Mouse (Mus musculus): ENCODE measurements around the gene Azin2. TPM values are rescaled to one million over a fixed set of nuclear protein-coding genes. Genes with fewer than 3 reads are reported as not detected.

Gene Azin2
- total RNA-seq (2014; rRNA removed), result 20.2 and 29.3 TPM in 2 replicates
- polyA plus RNA-seq (2015; fragmentation: Nextera tagmentation; extraction: Ambion mirVana), result 21.7 and 28.5 TPM in 2 replicates

- WGBS, result under 1% methylated on average over 63 of the region's 72 CpGs
- DNase-seq (ENCODE audit: low spot score) (peak; percentile 95), ATAC-seq (ENCODE audit: low FRiP score) (peak; percentile 95)
- TF ChIP-seq CTCF (IDR thresholded peaks at IDR 0.05), result no peak
- Histone ChIP-seq H3K9ac (replicated peaks; ENCODE audit: low read length, poor library complexity, severe bottlenecking) (peak within 1 kb of the TSS; percentile 81), H3K4me1 (ENCODE audit: insufficient read depth, low read length) (peaks cover 10% of the 10 kb centered on the region), H3K27me3 (ENCODE audit: insufficient read depth, low read length) (no peaks in the 10 kb centered on the region), H3K4me2 (ENCODE audit: low read depth, low read length, poor library complexity, severe bottlenecking) (peak within 1 kb of the TSS; percentile 71), H3K27ac (ENCODE audit: low read depth, low read length) (peak within 1 kb of the TSS; percentile 38; the same call in 1 of the 2 replicates), H3K36me3 (ENCODE audit: insufficient read depth, low read length) (no peaks in the 10 kb centered on the region), H3K9me3 (ENCODE audit: low read length) (no peaks in the 10 kb centered on the region), H3K4me3 (ENCODE audit: low read depth, low read length) (peak within 1 kb of the TSS; percentile 55)
Measured at GRCm38 (mm10) chr4:128962029-128962925, at the start of gene Azin2. TSS of gene Azin2 (minus strand) at chr4:128962442.

- Histone ChIP-seq H3K27me3 (ENCODE audit: insufficient read depth, low read length) (no peaks in the 10 kb centered on the region), H3K4me2 (ENCODE audit: low read depth, low read length, poor library complexity, severe bottlenecking) (no peak overlapping the region), H3K4me3 (ENCODE audit: low read depth, low read length) (no peak overlapping the region), H3K27ac (ENCODE audit: low read depth, low read length) (no peak overlapping the region), H3K9ac (replicated peaks; ENCODE audit: low read length, poor library complexity, severe bottlenecking) (no peak overlapping the region), H3K4me1 (ENCODE audit: insufficient read depth, low read length) (peaks cover 2% of the 10 kb centered on the region; the same call in 1 of the 2 replicates), H3K36me3 (ENCODE audit: insufficient read depth, low read length) (peaks cover 25% of the 10 kb centered on the region), H3K9me3 (ENCODE audit: low read length) (no peaks in the 10 kb centered on the region)
- 30% methylated on average over 15 of the region's 15 CpGs for WGBS
- peak; percentile 47; the same call in 1 of the 2 replicates for ATAC-seq (ENCODE audit: low FRiP score)
- TF ChIP-seq CTCF (IDR thresholded peaks at IDR 0.05), result no peak
- peak; percentile 95 for DNase-seq (ENCODE audit: low spot score)
Measured at GRCm38 (mm10) chr4:129011604-129012121, 49.4 kb upstream of the Azin2 start.

DNA sequence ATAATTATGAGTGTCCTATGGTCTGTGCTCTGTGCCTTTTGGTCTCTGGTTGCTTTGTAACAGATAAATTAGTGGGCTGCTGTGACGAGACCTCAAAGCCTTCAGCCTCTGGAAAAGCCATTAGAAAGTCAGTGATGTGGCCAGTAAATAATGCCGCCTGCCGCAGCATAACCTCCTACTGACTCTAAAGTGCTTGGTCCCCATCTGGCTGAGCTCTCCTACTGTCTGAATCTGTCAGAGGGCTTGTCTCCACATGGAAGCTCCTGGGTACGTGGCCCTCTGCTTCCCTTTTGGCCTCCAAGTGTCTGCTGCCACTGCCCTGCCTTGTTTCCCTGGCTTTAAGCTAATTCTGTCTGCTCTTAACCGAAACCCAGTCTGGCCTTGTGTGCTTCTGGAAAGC lies 47.3 kb upstream of the Azin2 start:
- H3K4me3 ChIP-seq (ENCODE audit: low read depth, low read length), result no peak overlapping the region
- no peak overlapping the region for H3K27ac ChIP-seq (ENCODE audit: low read depth, low read length)
- no peak for TF ChIP-seq CTCF (IDR thresholded peaks at IDR 0.05)
- ATAC-seq (ENCODE audit: low FRiP score) (no peak), DNase-seq (ENCODE audit: low spot score) (no peak)
- H3K9me3 ChIP-seq (ENCODE audit: low read length), result no peaks in the 10 kb centered on the region
- 88% methylated on average over 5 of the region's 5 CpGs for WGBS
- H3K4me1 ChIP-seq (ENCODE audit: insufficient read depth, low read length), result peaks cover 2% of the 10 kb centered on the region; the same call in 1 of the 2 replicates
- no peak overlapping the region for H3K4me2 ChIP-seq (ENCODE audit: low read depth, low read length, poor library complexity, severe bottlenecking)
- no peaks in the 10 kb centered on the region for H3K27me3 ChIP-seq (ENCODE audit: insufficient read depth, low read length)
- peaks cover 29% of the 10 kb centered on the region for H3K36me3 ChIP-seq (ENCODE audit: insufficient read depth, low read length)
- H3K9ac ChIP-seq (replicated peaks; ENCODE audit: low read length, poor library complexity, severe bottlenecking), result no peak overlapping the region

DNA sequence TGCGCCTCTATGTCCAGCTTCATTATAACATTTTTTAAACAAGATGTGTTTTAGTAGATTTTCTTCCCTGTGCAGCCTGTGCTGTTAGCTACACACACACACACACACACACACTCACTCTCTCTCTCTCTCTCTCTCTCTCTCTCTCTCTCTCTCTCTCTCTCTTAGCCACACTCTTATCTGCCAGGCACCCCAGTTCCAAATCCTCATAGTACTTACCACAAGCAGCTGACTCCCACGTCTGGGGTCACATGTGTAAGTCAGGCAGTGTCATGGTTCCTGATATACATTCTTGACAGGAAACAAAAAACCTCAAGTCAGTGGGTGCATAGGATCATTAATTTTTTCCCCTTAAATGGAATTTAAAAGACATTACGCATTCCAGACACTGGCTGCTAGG lies 46.4 kb upstream of the Azin2 start:
- Histone ChIP-seq H3K4me1 (ENCODE audit: insufficient read depth, low read length) (peaks cover 2% of the 10 kb centered on the region; the same call in 1 of the 2 replicates), H3K9ac (replicated peaks; ENCODE audit: low read length, poor library complexity, severe bottlenecking) (no peak overlapping the region), H3K36me3 (ENCODE audit: insufficient read depth, low read length) (peaks cover 33% of the 10 kb centered on the region), H3K27me3 (ENCODE audit: insufficient read depth, low read length) (no peaks in the 10 kb centered on the region), H3K4me3 (ENCODE audit: low read depth, low read length) (no peak overlapping the region), H3K4me2 (ENCODE audit: low read depth, low read length, poor library complexity, severe bottlenecking) (no peak overlapping the region), H3K27ac (ENCODE audit: low read depth, low read length) (no peak overlapping the region), H3K9me3 (ENCODE audit: low read length) (no peaks in the 10 kb centered on the region)
- TF ChIP-seq CTCF (IDR thresholded peaks at IDR 0.05), result no peak
- ATAC-seq (ENCODE audit: low FRiP score), result no peak
- no peak for DNase-seq (ENCODE audit: low spot score)
- WGBS, result 85% methylated on average over 3 of the region's 3 CpGs

- DNase-seq (ENCODE audit: low spot score) (no peak), ATAC-seq (ENCODE audit: low FRiP score) (no peak)
- Histone ChIP-seq H3K36me3 (ENCODE audit: insufficient read depth, low read length) (peaks cover 38% of the 10 kb centered on the region), H3K4me3 (ENCODE audit: low read depth, low read length) (no peak overlapping the region), H3K9me3 (ENCODE audit: low read length) (no peaks in the 10 kb centered on the region), H3K9ac (replicated peaks; ENCODE audit: low read length, poor library complexity, severe bottlenecking) (no peak overlapping the region), H3K4me1 (ENCODE audit: insufficient read depth, low read length) (peaks cover 2% of the 10 kb centered on the region; the same call in 1 of the 2 replicates), H3K27ac (ENCODE audit: low read depth, low read length) (no peak overlapping the region), H3K4me2 (ENCODE audit: low read depth, low read length, poor library complexity, severe bottlenecking) (no peak overlapping the region), H3K27me3 (ENCODE audit: insufficient read depth, low read length) (no peaks in the 10 kb centered on the region)
- TF ChIP-seq CTCF (IDR thresholded peaks at IDR 0.05), result no peak
- 79% methylated on average over 12 of the region's 12 CpGs for WGBS
Measured at GRCm38 (mm10) chr4:129008006-129008519, 45.8 kb upstream of the Azin2 start.

Measured in midbrain, postnatal 0 days (tissue).